Mouse (Mus musculus) T-cell, adult 2 months (primary cell): ENCODE results near the gene Irak1.
A peak's percentile ranks its signal among the peaks of the same experiment; 100 is the strongest.

Source experiments
- DNase-seq: peaks from one replicate; pipeline ENCODE4 v3.0.0; 2022; ENCODE audit warnings: low spot score

Irak1 gene

DNA sequence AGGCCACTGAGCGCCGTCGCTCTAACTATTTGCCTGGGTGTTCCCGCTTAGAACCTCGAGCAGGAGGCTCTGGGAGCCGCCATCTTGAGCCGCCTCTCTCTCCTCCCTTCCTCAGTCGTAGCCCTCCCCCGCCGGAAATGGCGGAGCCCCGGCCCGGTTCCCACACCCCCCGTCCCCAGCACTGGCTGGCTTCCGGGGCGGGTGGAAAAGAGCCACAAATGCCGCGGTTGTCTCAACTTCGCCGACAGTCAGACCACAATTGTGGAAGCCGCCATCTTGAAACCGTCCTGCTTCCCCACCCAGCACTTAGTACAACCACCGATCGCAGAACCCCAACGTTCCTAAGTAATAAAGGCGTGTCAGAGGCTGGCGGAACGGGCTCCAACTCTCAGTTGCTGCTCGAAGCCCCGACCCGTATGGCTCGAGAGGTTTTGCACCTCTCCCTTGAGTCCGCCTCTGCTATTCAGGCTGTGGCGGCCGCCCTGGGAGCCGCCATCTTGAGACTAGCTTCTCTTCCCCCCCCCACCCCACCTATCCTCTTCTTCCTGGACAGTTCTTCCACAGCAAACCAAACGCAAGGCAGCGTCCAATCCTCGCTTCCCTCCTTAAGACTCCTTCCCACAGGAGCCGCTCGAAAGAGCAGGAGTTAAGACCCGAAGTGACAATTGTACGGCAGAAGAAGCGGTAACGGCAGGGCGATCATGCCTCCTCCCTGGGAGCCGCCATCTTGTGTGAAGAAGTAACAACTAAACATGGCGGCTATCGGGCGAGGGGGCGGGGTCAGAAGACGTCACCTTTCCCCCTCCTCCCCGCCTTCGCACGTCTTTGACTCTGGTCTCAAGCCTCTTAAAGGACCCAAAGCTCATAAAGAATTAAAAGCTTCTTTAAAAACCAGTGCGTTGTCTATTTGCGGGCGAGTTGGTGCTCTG lies 57.2 kb downstream of the Irak1 start, which contains the start of gene Hcfc1:
Hcfc1 (minus strand) TSS at position 110 of the 929 bp plus-strand sequence.
- DNase-seq = peak; percentile 87

DNA sequence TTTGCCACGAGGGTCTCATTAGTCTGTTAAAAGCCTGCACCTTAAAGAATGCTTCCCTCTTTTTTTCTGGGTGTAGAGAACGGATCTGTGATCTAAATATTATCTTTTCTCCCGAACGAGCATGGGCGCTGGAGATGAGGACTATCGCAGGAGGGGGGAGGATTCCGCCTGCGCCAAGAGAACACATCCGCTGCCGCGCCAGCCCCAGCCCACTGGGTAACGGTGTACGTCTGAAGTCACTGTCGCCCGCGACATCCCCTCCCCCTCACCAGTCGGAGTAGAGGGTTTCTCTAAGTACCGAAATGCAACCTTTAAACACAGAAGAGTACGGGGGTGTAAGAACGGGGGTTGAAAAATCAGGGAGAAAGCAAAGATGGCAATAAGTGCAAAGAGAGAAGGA lies 58.4 kb downstream of the Irak1 start:
- peak; percentile 68 for DNase-seq

DNA sequence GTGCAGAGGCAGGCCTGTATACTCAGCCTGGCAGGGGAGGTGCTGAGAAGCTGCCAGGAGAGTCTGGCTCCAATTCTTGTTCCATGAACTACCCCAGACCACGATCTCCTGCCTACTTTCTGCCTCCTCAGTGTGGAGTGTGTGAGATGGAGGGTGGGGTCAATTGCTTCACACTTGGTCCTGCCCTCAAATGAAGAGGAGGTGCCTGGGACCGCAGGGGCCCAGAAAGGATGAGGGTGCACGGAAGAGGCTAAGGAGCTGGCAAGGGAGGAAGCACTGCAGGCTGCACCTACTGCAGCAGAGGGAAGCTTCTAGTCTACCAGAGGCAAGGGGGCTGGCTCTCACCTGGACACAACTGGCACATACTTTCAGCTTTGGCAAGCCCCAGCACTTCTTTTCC lies 59.4 kb downstream of the Irak1 start:
- DNase-seq = peak; percentile 35
